Mouse (Mus musculus): ENCODE measurements around the gene Rbm19. TPM values are rescaled to one million over a fixed set of nuclear protein-coding genes. Genes with fewer than 3 reads are reported as not detected.
A peak's percentile ranks its signal among the peaks of the same experiment; 100 is the strongest.

Rbm19 gene
- polyA plus RNA-seq, 1 experiment: 21.3 TPM

- WGBS: 86% methylated on average over 9 of the region's 9 CpGs
- H3K4me3 ChIP-seq (replicated peaks; ENCODE audit: control insufficient read depth, low read depth, low read length): no peak overlapping the region
- no peak overlapping the region for H3K27ac ChIP-seq (ENCODE audit: control insufficient read depth, insufficient read depth, low read depth, low read length, poor library complexity)
- no peak for TF ChIP-seq CTCF (IDR thresholded peaks at IDR 0.05; ENCODE audit: control insufficient read depth, insufficient read depth, low read length)
- TF ChIP-seq POLR2A (IDR thresholded peaks at IDR 0.05; ENCODE audit: borderline replicate concordance, control insufficient read depth, low read depth, low read length): no peak
- no peaks in the 10 kb centered on the region for H3K4me1 ChIP-seq (ENCODE audit: control insufficient read depth, insufficient read depth, low read length)
Observed at GRCm38 (mm10) chr5:120148246-120148645, 32.0 kb downstream of the Rbm19 start.

GRCm38 (mm10) chr5:120151145-120151544, 34.9 kb downstream of the Rbm19 start:
- TF ChIP-seq CTCF (IDR thresholded peaks at IDR 0.05; ENCODE audit: control insufficient read depth, insufficient read depth, low read length): 0 out of 2 replicates have a peak, but pooled peaks have one; percentile 11
- no peak for TF ChIP-seq POLR2A (IDR thresholded peaks at IDR 0.05; ENCODE audit: borderline replicate concordance, control insufficient read depth, low read depth, low read length)
- H3K4me3 ChIP-seq (replicated peaks; ENCODE audit: control insufficient read depth, low read depth, low read length): no peak overlapping the region
- WGBS: 84% methylated on average over 4 of the region's 4 CpGs

GRCm38 (mm10) chr5:120153140-120153539, 36.9 kb downstream of the Rbm19 start:
- Histone ChIP-seq H3K27ac (ENCODE audit: control insufficient read depth, insufficient read depth, low read depth, low read length, poor library complexity) (no peak overlapping the region), H3K4me1 (ENCODE audit: control insufficient read depth, insufficient read depth, low read length) (no peaks in the 10 kb centered on the region), H3K4me3 (replicated peaks; ENCODE audit: control insufficient read depth, low read depth, low read length) (no peak overlapping the region)
- TF ChIP-seq CTCF (IDR thresholded peaks at IDR 0.05; ENCODE audit: control insufficient read depth, insufficient read depth, low read length): no peak
- TF ChIP-seq POLR2A (IDR thresholded peaks at IDR 0.05; ENCODE audit: borderline replicate concordance, control insufficient read depth, low read depth, low read length): no peak
- WGBS: 90% methylated on average over 3 of the region's 3 CpGs

More at GRCm38 (mm10) chr5:120151145-120151544, 34.9 kb downstream of the Rbm19 start:
- H3K27ac ChIP-seq (ENCODE audit: control insufficient read depth, insufficient read depth, low read depth, low read length, poor library complexity): no peak overlapping the region
- H3K4me1 ChIP-seq (ENCODE audit: control insufficient read depth, insufficient read depth, low read length): no peaks in the 10 kb centered on the region

GRCm38 (mm10) chr5:120155672-120156071, 39.4 kb downstream of the Rbm19 start:
- H3K4me3 ChIP-seq (replicated peaks; ENCODE audit: control insufficient read depth, low read depth, low read length): no peak overlapping the region
- no peak for TF ChIP-seq CTCF (IDR thresholded peaks at IDR 0.05; ENCODE audit: control insufficient read depth, insufficient read depth, low read length)
- no peak for TF ChIP-seq POLR2A (IDR thresholded peaks at IDR 0.05; ENCODE audit: borderline replicate concordance, control insufficient read depth, low read depth, low read length)
- H3K4me1 ChIP-seq (ENCODE audit: control insufficient read depth, insufficient read depth, low read length): no peaks in the 10 kb centered on the region
- no peak overlapping the region for H3K27ac ChIP-seq (ENCODE audit: control insufficient read depth, insufficient read depth, low read depth, low read length, poor library complexity)
- 88% methylated on average over 10 of the region's 10 CpGs for WGBS

- Histone ChIP-seq H3K4me1 (ENCODE audit: control insufficient read depth, insufficient read depth, low read length) (no peaks in the 10 kb centered on the region), H3K27ac (ENCODE audit: control insufficient read depth, insufficient read depth, low read depth, low read length, poor library complexity) (no peak overlapping the region), H3K4me3 (replicated peaks; ENCODE audit: control insufficient read depth, low read depth, low read length) (no peak overlapping the region)
- TF ChIP-seq CTCF (IDR thresholded peaks at IDR 0.05; ENCODE audit: control insufficient read depth, insufficient read depth, low read length): no peak
- WGBS: 81% methylated on average over 21 of the region's 21 CpGs
Observed at GRCm38 (mm10) chr5:120156166-120156909, 40.1 kb downstream of the Rbm19 start.

GRCm38 (mm10) chr5:120157115-120157514, 40.9 kb downstream of the Rbm19 start:
- H3K27ac ChIP-seq (ENCODE audit: control insufficient read depth, insufficient read depth, low read depth, low read length, poor library complexity): no peak overlapping the region
- H3K4me3 ChIP-seq (replicated peaks; ENCODE audit: control insufficient read depth, low read depth, low read length): no peak overlapping the region
- TF ChIP-seq POLR2A (IDR thresholded peaks at IDR 0.05; ENCODE audit: borderline replicate concordance, control insufficient read depth, low read depth, low read length): no peak
- no peak for TF ChIP-seq CTCF (IDR thresholded peaks at IDR 0.05; ENCODE audit: control insufficient read depth, insufficient read depth, low read length)
- WGBS: 52% methylated on average over 3 of the region's 3 CpGs
- H3K4me1 ChIP-seq (ENCODE audit: control insufficient read depth, insufficient read depth, low read length): no peaks in the 10 kb centered on the region

- no peak for TF ChIP-seq CTCF (IDR thresholded peaks at IDR 0.05; ENCODE audit: control insufficient read depth, insufficient read depth, low read length)
- no peak for TF ChIP-seq POLR2A (IDR thresholded peaks at IDR 0.05; ENCODE audit: borderline replicate concordance, control insufficient read depth, low read depth, low read length)
- Histone ChIP-seq H3K27ac (ENCODE audit: control insufficient read depth, insufficient read depth, low read depth, low read length, poor library complexity) (no peak overlapping the region), H3K4me1 (ENCODE audit: control insufficient read depth, insufficient read depth, low read length) (no peaks in the 10 kb centered on the region), H3K4me3 (replicated peaks; ENCODE audit: control insufficient read depth, low read depth, low read length) (no peak overlapping the region)
- 71% methylated on average over 2 of the region's 2 CpGs for WGBS
Observed at GRCm38 (mm10) chr5:120158476-120158875, 42.2 kb downstream of the Rbm19 start.

GRCm38 (mm10) chr5:120160923-120161658, 44.8 kb downstream of the Rbm19 start:
- WGBS: 81% methylated on average over 8 of the region's 8 CpGs
- no peak overlapping the region for H3K4me3 ChIP-seq (replicated peaks; ENCODE audit: control insufficient read depth, low read depth, low read length)
- no peak for TF ChIP-seq CTCF (IDR thresholded peaks at IDR 0.05; ENCODE audit: control insufficient read depth, insufficient read depth, low read length)
- no peak for TF ChIP-seq POLR2A (IDR thresholded peaks at IDR 0.05; ENCODE audit: borderline replicate concordance, control insufficient read depth, low read depth, low read length)
- peaks cover 2% of the 10 kb centered on the region; the same call in 1 of the 2 replicates for H3K4me1 ChIP-seq (ENCODE audit: control insufficient read depth, insufficient read depth, low read length)
- H3K27ac ChIP-seq (ENCODE audit: control insufficient read depth, insufficient read depth, low read depth, low read length, poor library complexity): no peak overlapping the region

All from bone marrow, adult 2 months (tissue).